Mouse (Mus musculus) heart, postnatal 25 days (tissue): ENCODE results near the gene Apbb1ip. TPM values are rescaled to one million over a fixed set of nuclear protein-coding genes. Genes with fewer than 3 reads are reported as not detected.
A peak's percentile ranks its signal among the peaks of the same experiment; 100 is the strongest.
"Not testable (repeated sequence)": the region's sequence is repeated elsewhere in the genome, so short reads cannot be mapped to it uniquely, and the experiment has no call there.

ENCODE experiments used
- DNase-seq: peaks from one replicate; pipeline ENCODE4 v3.0.0; 2022; ENCODE audit warnings: low spot score
- intact Hi-C: fragments of 180-260 bp; cut with DNase I; formaldehyde crosslinking; loops from one replicate; pipeline ENCODE4 v1.15.1; 2025
- total RNA-seq, 2 experiments: library from RNA; stranded (reverse); gene quantifications; 2 replicates each; pipeline ENCODE4 v1.2.3; 2021

Apbb1ip gene
- total RNA-seq, 2 experiments from 2014 or later, result 3.4 to 3.5 TPM

- intact Hi-C loops, result no loop called here
- DNase-seq, result no peak
Observed at GRCm38 (mm10) chr2:22811466-22811865, 37.6 kb downstream of the Apbb1ip start.

GRCm38 (mm10) chr2:22813921-22814320, 40.0 kb downstream of the Apbb1ip start:
- no peak for DNase-seq
- intact Hi-C loops, result no loop called here

- intact Hi-C loops, result no loop called here
- DNase-seq, result no peak
Observed at GRCm38 (mm10) chr2:22815674-22816073, 41.8 kb downstream of the Apbb1ip start.

GRCm38 (mm10) chr2:22816231-22816630, 42.3 kb downstream of the Apbb1ip start:
- DNase-seq, result no peak
- intact Hi-C loops, result no loop called here

- intact Hi-C loops, result no loop called here
Observed at GRCm38 (mm10) chr2:22822293-22822692, 48.4 kb downstream of the Apbb1ip start.

GRCm38 (mm10) chr2:22845514-22845913, 71.6 kb downstream of the Apbb1ip start:
- DNase-seq, result no peak
- intact Hi-C loops, result no loop called here

More at GRCm38 (mm10) chr2:22822293-22822692, 48.4 kb downstream of the Apbb1ip start:
- DNase-seq, result no peak

GRCm38 (mm10) chr2:22851900-22852299, 78.0 kb downstream of the Apbb1ip start:
- intact Hi-C loops, result no loop called here
- DNase-seq, result no peak

- DNase-seq, result no peak
- intact Hi-C loops, result no loop called here
Observed at GRCm38 (mm10) chr2:22857501-22857900, 83.6 kb downstream of the Apbb1ip start.

GRCm38 (mm10) chr2:22862194-22862593, 88.3 kb downstream of the Apbb1ip start:
- intact Hi-C loops, result loop anchor here (10.0 kb wide), 1 partner anchor 917 kb away; no protein-coding TSS in a partner anchor
- DNase-seq, result no peak

- peak; percentile 18 for DNase-seq
- intact Hi-C loops, result loop anchor here (1.0 to 10.0 kb wide), 2 partner anchors 106 to 920 kb away; no protein-coding TSS in a partner anchor
Observed at GRCm38 (mm10) chr2:22864394-22865037, 90.6 kb downstream of the Apbb1ip start.

- intact Hi-C loops, result loop anchor here (10.0 kb wide), 1 partner anchor 921 kb away; no protein-coding TSS in a partner anchor
- DNase-seq, result no peak
Observed at GRCm38 (mm10) chr2:22865818-22866217, 91.9 kb downstream of the Apbb1ip start.

GRCm38 (mm10) chr2:22866894-22867424, 93.1 kb downstream of the Apbb1ip start:
- intact Hi-C loops, result loop anchor here (10.0 kb wide), 1 partner anchor 922 kb away; no protein-coding TSS in a partner anchor
- no peak for DNase-seq

- intact Hi-C loops, result no loop called here
- DNase-seq, result no peak
Observed at GRCm38 (mm10) chr2:22873159-22873558, 99.3 kb downstream of the Apbb1ip start.

GRCm38 (mm10) chr2:22874628-22875027, 100.7 kb downstream of the Apbb1ip start:
- DNase-seq, result no peak
- intact Hi-C loops, result no loop called here

- DNase-seq, result no peak
- intact Hi-C loops, result no loop called here
Observed at GRCm38 (mm10) chr2:22876614-22877013, 102.7 kb downstream of the Apbb1ip start.

GRCm38 (mm10) chr2:22878781-22879180, 104.9 kb downstream of the Apbb1ip start:
- intact Hi-C loops, result no loop called here
- DNase-seq, result no peak

GRCm38 (mm10) chr2:22880726-22881125, 106.8 kb downstream of the Apbb1ip start:
- DNase-seq, intact Hi-C loops: not testable (repeated sequence)

- intact Hi-C loops, result loop anchor here (2.0 to 10.0 kb wide), 3 partner anchors 144 to 262 kb away; partner anchors contain the start of genes Acbd5, Mastl and Yme1l1
- no peak for DNase-seq
Observed at GRCm38 (mm10) chr2:22894932-22895281, 121.0 kb downstream of the Apbb1ip start.

GRCm38 (mm10) chr2:22895282-22896273, 121.7 kb downstream of the Apbb1ip start, which contains the start of gene Pdss1:
Gene Pdss1 (plus strand): TSS chr2:22895522.
- peak; percentile 81 for DNase-seq
- intact Hi-C loops, result loop anchor here (2.0 to 10.0 kb wide), 3 partner anchors 143 to 262 kb away; partner anchors contain the start of genes Acbd5, Mastl and Yme1l1

- intact Hi-C loops, result no loop called here
- no peak for DNase-seq
Observed at GRCm38 (mm10) chr2:22903947-22904346, 130.1 kb downstream of the Apbb1ip start.
